Mouse (Mus musculus) stomach, embryonic 16.5 days (tissue): Measurements from ENCODE around the gene Slc17a6. TPM values are rescaled to one million over a fixed set of nuclear protein-coding genes. Genes with fewer than 3 reads are reported as not detected.
"Not testable (repeated sequence)": the region's sequence is repeated elsewhere in the genome, so short reads cannot be mapped to it uniquely, and the experiment has no call there.

Experiments used
- ATAC-seq: fragments of 200-750 bp; cut with Nextera tagmentation; 2 replicates; pipeline ENCODE4 v1.8.0; 2017; ENCODE audit warnings: moderate number of reproducible peaks, moderate TSS enrichment; ENCODE audit not compliant: insufficient read depth, low FRiP score
- H3K27ac ChIP-seq: fragments of 300-500 bp; sonication (generic); 2 replicates; pipeline ENCODE4 v1.5.1; 2014; ENCODE audit warnings: low read length
- H3K27me3 ChIP-seq: fragments of 300-500 bp; sonication (generic); 2 replicates; pipeline ENCODE4 v1.6.1; 2014; ENCODE audit warnings: low read length, control low read depth, mixed read lengths; ENCODE audit not compliant: control insufficient read depth, insufficient read depth
- H3K36me3 ChIP-seq: fragments of 300-500 bp; sonication (generic); 2 replicates; pipeline ENCODE4 v1.6.1; 2014; ENCODE audit warnings: low read length; ENCODE audit not compliant: control insufficient read depth, insufficient read depth
- H3K4me1 ChIP-seq: fragments of 300-500 bp; sonication (generic); 2 replicates; pipeline ENCODE4 v1.6.1; 2014; ENCODE audit warnings: low read length, control low read depth, mixed read lengths; ENCODE audit not compliant: control insufficient read depth, insufficient read depth
- H3K4me2 ChIP-seq: fragments of 300-500 bp; sonication (generic); 2 replicates; pipeline ENCODE4 v1.6.1; 2014; ENCODE audit warnings: low read depth, low read length, mixed read lengths
- H3K4me3 ChIP-seq: fragments of 300-500 bp; sonication (generic); replicated peaks from 2 replicates; pipeline ENCODE4 v1.5.1; 2014; ENCODE audit warnings: mild to moderate bottlenecking, low read length
- H3K9ac ChIP-seq: fragments of 300-500 bp; sonication (generic); 2 replicates; pipeline ENCODE4 v1.6.1; 2014; ENCODE audit warnings: low read length
- H3K9me3 ChIP-seq: fragments of 300-500 bp; sonication (generic); replicated peaks from 2 replicates; pipeline ENCODE4 v1.6.1; 2016; ENCODE audit warnings: low read length, control low read depth; ENCODE audit not compliant: control insufficient read depth
- WGBS: fragments of 180-500 bp; shearing (Covaris S2); extraction: QIAGEN DNeasy Blood & Tissue Kit; methylation state at CpG from one replicate; pipeline ENCODE4 v1.1.7; 2014; 5-methylcytosine and 5-hydroxymethylcytosine counted together
- polyA plus RNA-seq: library from polyadenylated mRNA; unstranded; fragments of >200 nt; fragmentation: Nextera tagmentation; extraction: Ambion mirVana; gene quantifications from 2 replicates; pipeline ENCODE4 v1.2.1, GENCODE M21; 2015

The Slc17a6 gene
- polyA plus RNA-seq, 1 experiment from 2014 or later = 0.03 TPM

GRCm38 (mm10) chr7:51632543-51633229, 10.9 kb downstream of the Slc17a6 start:
- H3K27ac ChIP-seq = no peak overlapping the region
- no peak overlapping the region for H3K9ac ChIP-seq
- H3K27me3 ChIP-seq = peaks cover 12% of the 10 kb centered on the region
- no peaks in the 10 kb centered on the region for H3K36me3 ChIP-seq
- H3K4me1 ChIP-seq = no peaks in the 10 kb centered on the region
- H3K4me3 ChIP-seq = no peak overlapping the region
- 12% methylated on average over 9 of the region's 9 CpGs for WGBS
- no peaks in the 10 kb centered on the region for H3K9me3 ChIP-seq
- no peak for ATAC-seq
- H3K4me2 ChIP-seq = no peak overlapping the region

GRCm38 (mm10) chr7:51633230-51633844, 11.5 kb downstream of the Slc17a6 start:
- 10% methylated on average over 7 of the region's 7 CpGs for WGBS
- H3K27me3 ChIP-seq = peaks cover 7% of the 10 kb centered on the region

GRCm38 (mm10) chr7:51657152-51657551, 35.3 kb downstream of the Slc17a6 start:
- no peak for ATAC-seq
- Histone ChIP-seq H3K9ac (no peak overlapping the region), H3K27ac (no peak overlapping the region), H3K36me3 (no peaks in the 10 kb centered on the region), H3K4me1 (no peaks in the 10 kb centered on the region), H3K27me3 (no peaks in the 10 kb centered on the region), H3K4me3 (no peak overlapping the region), H3K4me2 (no peak overlapping the region), H3K9me3 (no peaks in the 10 kb centered on the region)
- 73% methylated on average over 3 of the region's 3 CpGs for WGBS

More at GRCm38 (mm10) chr7:51633230-51633844, 11.5 kb downstream of the Slc17a6 start:
- Histone ChIP-seq H3K4me3 (no peak overlapping the region), H3K4me1 (no peaks in the 10 kb centered on the region), H3K9ac (no peak overlapping the region), H3K36me3 (no peaks in the 10 kb centered on the region), H3K9me3 (no peaks in the 10 kb centered on the region), H3K27ac (no peak overlapping the region), H3K4me2 (no peak overlapping the region)
- ATAC-seq = no peak

- Histone ChIP-seq H3K4me1 (no peaks in the 10 kb centered on the region), H3K36me3 (no peaks in the 10 kb centered on the region), H3K9ac (no peak overlapping the region), H3K27ac (no peak overlapping the region), H3K27me3 (no peaks in the 10 kb centered on the region), H3K4me3 (no peak overlapping the region), H3K4me2 (no peak overlapping the region), H3K9me3 (no peaks in the 10 kb centered on the region)
- no peak for ATAC-seq
- WGBS = 15% methylated on average over 5 of the region's 5 CpGs
These were observed 40.6 kb downstream of the Slc17a6 start for GRCm38 (mm10) chr7:51662441-51662840.

GRCm38 (mm10) chr7:51693539-51694217, 71.9 kb downstream of the Slc17a6 start:
- no peaks in the 10 kb centered on the region for H3K36me3 ChIP-seq
- no peak overlapping the region for H3K9ac ChIP-seq
- H3K4me1 ChIP-seq = no peaks in the 10 kb centered on the region
- no peaks in the 10 kb centered on the region for H3K27me3 ChIP-seq
- H3K4me3 ChIP-seq = no peak overlapping the region
- H3K9me3 ChIP-seq = no peaks in the 10 kb centered on the region
- ATAC-seq = no peak
- no peak overlapping the region for H3K4me2 ChIP-seq
- 79% methylated on average over 8 of the region's 8 CpGs for WGBS
- H3K27ac ChIP-seq = no peak overlapping the region

- no peaks in the 10 kb centered on the region for H3K36me3 ChIP-seq
- no peak overlapping the region for H3K4me3 ChIP-seq
- no peaks in the 10 kb centered on the region for H3K27me3 ChIP-seq
- ATAC-seq = no peak
- no peaks in the 10 kb centered on the region for H3K4me1 ChIP-seq
- H3K27ac ChIP-seq = no peak overlapping the region
- H3K4me2 ChIP-seq = no peak overlapping the region
- no peaks in the 10 kb centered on the region for H3K9me3 ChIP-seq
- WGBS = 76% methylated on average over 4 of the region's 4 CpGs
- no peak overlapping the region for H3K9ac ChIP-seq
These were observed 72.6 kb downstream of the Slc17a6 start for GRCm38 (mm10) chr7:51694452-51694851.

GRCm38 (mm10) chr7:51709508-51709907, 87.7 kb downstream of the Slc17a6 start:
- no peaks in the 10 kb centered on the region for H3K4me1 ChIP-seq
- no peaks in the 10 kb centered on the region for H3K9me3 ChIP-seq
- no peak overlapping the region for H3K4me2 ChIP-seq
- no peak overlapping the region for H3K27ac ChIP-seq
- ATAC-seq = no peak
- no peaks in the 10 kb centered on the region for H3K27me3 ChIP-seq
- no peak overlapping the region for H3K9ac ChIP-seq
- WGBS = 58% methylated on average over 3 of the region's 3 CpGs
- no peak overlapping the region for H3K4me3 ChIP-seq
- no peaks in the 10 kb centered on the region for H3K36me3 ChIP-seq

- H3K36me3 ChIP-seq, H3K27me3 ChIP-seq, H3K27ac ChIP-seq, ATAC-seq, H3K4me1 ChIP-seq, H3K9ac ChIP-seq, H3K4me3 ChIP-seq, H3K9me3 ChIP-seq, H3K4me2 ChIP-seq: not testable (repeated sequence)
- 52% methylated on average over 3 of the region's 3 CpGs for WGBS
These were observed 88.5 kb downstream of the Slc17a6 start for GRCm38 (mm10) chr7:51710346-51710745.

GRCm38 (mm10) chr7:51715771-51716170, 94.0 kb downstream of the Slc17a6 start:
- H3K27me3 ChIP-seq = no peaks in the 10 kb centered on the region
- H3K9ac ChIP-seq = no peak overlapping the region
- no peak overlapping the region for H3K27ac ChIP-seq
- WGBS = 81% methylated on average over 2 of the region's 2 CpGs
- ATAC-seq = no peak
- H3K4me2 ChIP-seq = no peak overlapping the region
- no peaks in the 10 kb centered on the region for H3K9me3 ChIP-seq
- no peaks in the 10 kb centered on the region for H3K36me3 ChIP-seq
- no peaks in the 10 kb centered on the region for H3K4me1 ChIP-seq
- H3K4me3 ChIP-seq = no peak overlapping the region
